8 mouse cellular contexts compared by ENCODE assay signal in genomic region chr13:21715864-21716539, GRCm38 (mm10). TPM values are rescaled to one million over a fixed set of nuclear protein-coding genes. Genes with fewer than 3 reads are reported as not detected.
DNase-seq lines count a peak whose midpoint lies in the region; ATAC-seq lines count a peak whose summit lies in the region.
"Not testable (repeated sequence)": the region's sequence is repeated elsewhere in the genome, so short reads cannot be mapped to it uniquely, and the experiment has no call there.

TSS of gene Hist1h2bl (minus strand) at chr13:21716143.
TSS of gene Hist1h2ai (plus strand) at chr13:21716422.

- H3K9ac ChIP-seq in intestine, embryonic 15.5 days = peak within 1 kb of the TSS; percentile 54

- peak; percentile 73 for DNase-seq in adrenal gland, adult 8-10 months
- DNase-seq in embryo, embryonic 9.5 days (ENCODE audit: extremely low spot score) = peak; percentile 95
- DNase-seq in gastrocnemius, postnatal 36 days = peak; percentile 44 to 45
- peak; percentile 91 to 96 for DNase-seq in left cerebral cortex, postnatal 14 days (ENCODE audit: low spot score in 2 of 2)
- DNase-seq in right cerebral cortex, postnatal 14 days = peak; percentile 56
- peak; percentile 67 to 73 for DNase-seq in urinary bladder, postnatal 36 days (ENCODE audit: low spot score in 2 of 2)

- H3K27ac ChIP-seq in intestine, embryonic 15.5 days = peak within 1 kb of the TSS; percentile 93

- WGBS in intestine, embryonic 15.5 days = under 1% methylated on average over 36 of the region's 50 CpGs

- intact Hi-C loops in gastrocnemius, postnatal 36 days (cut with DNase I) = loop anchor here (10.0 kb wide), 4 partner anchors 69 to 1869 kb away; partner anchors contain the start of genes Abt1, Hist1h1b, Hist1h2an and Hist1h2bp
- intact Hi-C loops in left cerebral cortex, postnatal 14 days (cut with DNase I) = loop anchor here (2.0 to 10.0 kb wide), 4 partner anchors 17 to 1819 kb away; partner anchors contain the start of genes Hist1h2af, Hist1h3g and Hist1h4h

- H3K4me1 ChIP-seq in intestine, embryonic 15.5 days (replicated peaks) = peaks cover 16% of the 10 kb centered on the region

- H3K4me3 ChIP-seq in intestine, embryonic 15.5 days (replicated peaks) = peak within 1 kb of the TSS; percentile 39

- H3K27me3 ChIP-seq in intestine, embryonic 15.5 days (replicated peaks) = not testable (repeated sequence)

- H3K4me2 ChIP-seq in intestine, embryonic 15.5 days (replicated peaks) = peak within 1 kb of the TSS; percentile 74

- H3K36me3 ChIP-seq in intestine, embryonic 15.5 days = not testable (repeated sequence)

- ATAC-seq in intestine, embryonic 15.5 days = peak; percentile 94
- ATAC-seq in megakaryocyte-erythroid progenitor cell, adult 5-6 weeks (replicated peaks; ENCODE audit: low FRiP score, low TSS enrichment, poor library complexity, severe bottlenecking) = peak; percentile 79

- not testable (repeated sequence) for H3K9me3 ChIP-seq in intestine, embryonic 15.5 days

RNA-seq across cellular contexts. Expression of gene Hist1h2bl, which starts in this region (rescaled TPM):
- total RNA-seq in adrenal gland, adult 8-10 months (2022) = 10 to 100 TPM; 19.0 to 38.1 (median 29.8) TPM
- total RNA-seq in gastrocnemius, postnatal 36 days (2021) = 10 to 100 TPM; 10.7 to 18.2 TPM
- polyA plus RNA-seq in intestine, embryonic 15.5 days (2015; fragmentation: Nextera tagmentation; extraction: Ambion mirVana) = 1.4 and 4.3 TPM in 2 replicates
- 10 to 100 TPM; 37.3 to 37.9 TPM for total RNA-seq in left cerebral cortex, postnatal 14 days (2021)
- total RNA-seq in megakaryocyte-erythroid progenitor cell, adult 5-6 weeks (2014; fragmentation: Nextera tagmentation) = 430 and 709 TPM in 2 replicates
- 345 and 387 TPM in 2 replicates for total RNA-seq in megakaryocyte-erythroid progenitor cell, adult 5-6 weeks (2017)

RNA-seq across cellular contexts. Expression of gene Hist1h2ai, which starts in this region (rescaled TPM):
- total RNA-seq in adrenal gland, adult 8-10 months (2022) = 1 to 10 TPM; 2.1 to 9.9 (median 7.2) TPM
- total RNA-seq in gastrocnemius, postnatal 36 days (2021) = 1 to 10 TPM; 3.3 to 8.8 TPM
- polyA plus RNA-seq in intestine, embryonic 15.5 days (2015; fragmentation: Nextera tagmentation; extraction: Ambion mirVana) = 14.7 and 32.5 TPM in 2 replicates
- 10 to 100 TPM; 17.2 to 25.6 TPM for total RNA-seq in left cerebral cortex, postnatal 14 days (2021)
- 3.0 and 26.7 TPM in 2 replicates for total RNA-seq in megakaryocyte-erythroid progenitor cell, adult 5-6 weeks (2014; fragmentation: Nextera tagmentation)
- total RNA-seq in megakaryocyte-erythroid progenitor cell, adult 5-6 weeks (2017) = 582 and 1,238 TPM in 2 replicates

Comparison
In these comparisons a context has a peak if more than half of its experiments do, and no peak if none do; other contexts are left out.
1. Peak in every context shown above with its lines: DNase-seq, ATAC-seq, H3K4me3 ChIP-seq and H3K27ac ChIP-seq.
2. RNA of gene Hist1h2bl (total RNA-seq): 345 to 709 TPM in megakaryocyte-erythroid progenitor cell, adult 5-6 weeks; 37.3 to 37.9 TPM in left cerebral cortex, postnatal 14 days, 19.0 to 38.1 TPM in adrenal gland, adult 8-10 months and 10.7 to 18.2 TPM in gastrocnemius, postnatal 36 days; every median in the first group is over 4 times any median in the second.
3. DNase-seq: peak in every context shown above with its lines; median percentile 95 in embryo, embryonic 9.5 days; 94 in left cerebral cortex, postnatal 14 days; 73 in adrenal gland, adult 8-10 months; 70 in urinary bladder, postnatal 36 days; 56 in right cerebral cortex, postnatal 14 days; 44 in gastrocnemius, postnatal 36 days.